In the genomic region with DNA sequence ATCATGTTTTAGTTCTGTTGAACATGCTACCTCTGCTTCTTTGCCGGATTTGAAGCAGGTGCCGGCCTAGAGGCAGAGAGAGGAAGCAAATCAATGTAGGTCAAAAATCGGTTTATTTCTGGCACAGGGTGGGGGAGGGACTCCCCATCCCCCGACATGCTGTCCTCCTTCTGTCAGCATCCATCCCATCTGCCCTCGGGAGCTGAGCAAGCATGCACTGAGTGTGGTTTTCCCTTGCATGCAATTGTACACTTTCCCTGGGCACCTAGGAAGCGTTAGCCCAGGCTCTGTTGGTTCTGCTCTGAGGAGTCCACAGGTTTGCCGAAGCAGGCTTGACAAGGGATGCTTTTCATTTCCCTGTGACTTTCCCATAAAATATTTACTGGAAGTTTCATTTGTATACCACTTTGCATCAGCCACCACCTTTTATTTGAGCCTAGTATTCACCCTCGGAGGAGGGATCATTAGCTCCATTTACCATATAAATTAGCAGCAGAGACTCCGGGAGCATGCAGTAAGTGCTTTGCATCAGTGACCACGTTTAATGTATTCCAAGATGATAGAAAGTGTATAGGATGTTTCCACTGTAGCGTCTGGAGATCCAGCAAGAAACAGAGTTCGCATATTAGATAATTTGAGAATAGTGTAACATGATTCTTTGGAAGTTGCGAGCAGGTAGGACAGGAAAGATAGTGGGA, we compare ENCODE assay signal across 18 mouse cellular contexts. TPM values are rescaled to one million over a fixed set of nuclear protein-coding genes. Genes with fewer than 3 reads are reported as not detected.
DNase-seq lines count a peak whose midpoint lies in the region; ATAC-seq lines count a peak whose summit lies in the region.
"Had no signal": no experiment of that assay in that cellular context is flagged by ENCODE, and none has a peak within 500 bp of the region (broad histone marks: within the 10 kb centered on the region; RNA-seq: fewer than 3 reads in every experiment).

No protein-coding gene starts in this region.

- H3K4me1 ChIP-seq in forebrain, embryonic 13.5 days = peaks cover 8% of the 10 kb centered on the region; the same call in 1 of the 2 replicates
- H3K4me1 ChIP-seq in forebrain, embryonic 11.5 days (replicated peaks; ENCODE audit: control insufficient read depth, insufficient read depth, low read length) = no peaks in the 10 kb centered on the region
- H3K4me1 ChIP-seq in neural tube, embryonic 12.5 days = no peaks in the 10 kb centered on the region
- peaks cover 5% of the 10 kb centered on the region; the same call in 1 of the 2 replicates for H3K4me1 ChIP-seq in neural tube, embryonic 15.5 days
- peaks cover 8% of the 10 kb centered on the region; the same call in 1 of the 2 replicates for H3K4me1 ChIP-seq in hindbrain, embryonic 14.5 days (replicated peaks; ENCODE audit: control insufficient read depth, insufficient read depth, low read length)
- H3K4me1 ChIP-seq in embryonic facial prominence, embryonic 10.5 days = peaks cover 24% of the 10 kb centered on the region
- H3K4me1 ChIP-seq: stomach, embryonic 15.5 days had no signal

- 68% methylated on average over 13 of the region's 13 CpGs for WGBS in forebrain, embryonic 13.5 days
- 74% methylated on average over 13 of the region's 13 CpGs for WGBS in forebrain, embryonic 11.5 days
- 64% methylated on average over 13 of the region's 13 CpGs for WGBS in neural tube, embryonic 12.5 days
- WGBS in neural tube, embryonic 15.5 days = 58% methylated on average over 13 of the region's 13 CpGs
- WGBS in hindbrain, embryonic 14.5 days = 55% methylated on average over 13 of the region's 13 CpGs
- 69% methylated on average over 13 of the region's 13 CpGs for WGBS in embryonic facial prominence, embryonic 10.5 days

- ATAC-seq in forebrain, embryonic 13.5 days = peak; percentile 36; the same call in 1 of the 2 replicates
- no peak for ATAC-seq in forebrain, embryonic 11.5 days (replicated peaks; ENCODE audit: low FRiP score)
- ATAC-seq in neural tube, embryonic 12.5 days (ENCODE audit: low FRiP score, low read depth) = peak; percentile 62
- ATAC-seq in neural tube, embryonic 15.5 days (ENCODE audit: low FRiP score) = no peak; the same call in 1 of the 2 replicates
- peak; percentile 53; the same call in 1 of the 2 replicates for ATAC-seq in hindbrain, embryonic 14.5 days (ENCODE audit: low FRiP score)

- no peak overlapping the region for H3K4me3 ChIP-seq in forebrain, embryonic 13.5 days
- H3K4me3 ChIP-seq in forebrain, embryonic 11.5 days (ENCODE audit: low read depth, low read length) = no peak overlapping the region
- no peak overlapping the region for H3K4me3 ChIP-seq in neural tube, embryonic 12.5 days
- H3K4me3 ChIP-seq in neural tube, embryonic 15.5 days (replicated peaks) = no peak overlapping the region
- no peak overlapping the region for H3K4me3 ChIP-seq in hindbrain, embryonic 14.5 days (replicated peaks; ENCODE audit: low read length)
- no peak overlapping the region for H3K4me3 ChIP-seq in embryonic facial prominence, embryonic 10.5 days
- H3K4me3 ChIP-seq: limb, embryonic 15.5 days; stomach, embryonic 15.5 days had no signal

- no peak overlapping the region for H3K4me2 ChIP-seq in forebrain, embryonic 13.5 days
- H3K4me2 ChIP-seq in forebrain, embryonic 11.5 days (ENCODE audit: low read depth, low read length, severe bottlenecking) = no peak overlapping the region
- no peak overlapping the region for H3K4me2 ChIP-seq in neural tube, embryonic 12.5 days (replicated peaks)
- no peak overlapping the region; the same call in 1 of the 2 replicates for H3K4me2 ChIP-seq in neural tube, embryonic 15.5 days
- no peak overlapping the region for H3K4me2 ChIP-seq in hindbrain, embryonic 14.5 days (replicated peaks)
- H3K4me2 ChIP-seq: limb, embryonic 15.5 days; lung, embryonic 14.5 days; stomach, embryonic 15.5 days had no signal

- DNase-seq in forebrain, embryonic 11.5 days (ENCODE audit: low spot score) = no peak
- no peak for DNase-seq in hindbrain, embryonic 14.5 days (ENCODE audit: low spot score)
- peak; percentile 71 for DNase-seq in retina, embryonic 14.5 days (ENCODE audit: low spot score)
- no peak for DNase-seq in heart, postnatal 25 days (ENCODE audit: low spot score)
- DNase-seq in embryonic facial prominence, embryonic 10.5 days (ENCODE audit: low spot score) = no peak
- DNase-seq: adrenal gland, postnatal 25 days; heart, postnatal 4 days; lung, embryonic 14.5 days; right cerebral cortex, postnatal 4 days; thymus, postnatal 14 days had no signal

- intact Hi-C loops in heart, postnatal 25 days (cut with DNase I) = no loop called here

- no peaks in the 10 kb centered on the region for H3K36me3 ChIP-seq in forebrain, embryonic 13.5 days (ENCODE audit: poor library complexity, severe bottlenecking)
- H3K36me3 ChIP-seq in forebrain, embryonic 11.5 days (ENCODE audit: control insufficient read depth, insufficient read depth, low read length) = no peaks in the 10 kb centered on the region
- H3K36me3 ChIP-seq in neural tube, embryonic 12.5 days = no peaks in the 10 kb centered on the region
- no peaks in the 10 kb centered on the region for H3K36me3 ChIP-seq in neural tube, embryonic 15.5 days
- no peaks in the 10 kb centered on the region for H3K36me3 ChIP-seq in hindbrain, embryonic 14.5 days (replicated peaks; ENCODE audit: control insufficient read depth, insufficient read depth)
- no peaks in the 10 kb centered on the region for H3K36me3 ChIP-seq in embryonic facial prominence, embryonic 10.5 days (replicated peaks)
- H3K36me3 ChIP-seq: limb, embryonic 15.5 days; stomach, embryonic 15.5 days had no signal

- H3K9ac ChIP-seq in forebrain, embryonic 13.5 days = no peak overlapping the region
- no peak overlapping the region for H3K9ac ChIP-seq in forebrain, embryonic 11.5 days (ENCODE audit: low read length)
- no peak overlapping the region for H3K9ac ChIP-seq in neural tube, embryonic 12.5 days
- no peak overlapping the region for H3K9ac ChIP-seq in neural tube, embryonic 15.5 days (replicated peaks)
- H3K9ac ChIP-seq in hindbrain, embryonic 14.5 days = no peak overlapping the region
- H3K9ac ChIP-seq: limb, embryonic 15.5 days; lung, embryonic 14.5 days; stomach, embryonic 15.5 days had no signal

- H3K9me3 ChIP-seq in forebrain, embryonic 13.5 days (replicated peaks) = no peaks in the 10 kb centered on the region
- H3K9me3 ChIP-seq in forebrain, embryonic 11.5 days (ENCODE audit: control insufficient read depth, low read length) = no peaks in the 10 kb centered on the region
- no peaks in the 10 kb centered on the region for H3K9me3 ChIP-seq in neural tube, embryonic 12.5 days
- H3K9me3 ChIP-seq in neural tube, embryonic 15.5 days (replicated peaks) = no peaks in the 10 kb centered on the region
- H3K9me3 ChIP-seq in hindbrain, embryonic 14.5 days (ENCODE audit: control insufficient read depth, low read length) = no peaks in the 10 kb centered on the region
- H3K9me3 ChIP-seq in embryonic facial prominence, embryonic 10.5 days = no peaks in the 10 kb centered on the region
- H3K9me3 ChIP-seq: limb, embryonic 15.5 days; stomach, embryonic 15.5 days had no signal

- no peak overlapping the region for H3K27ac ChIP-seq in forebrain, embryonic 13.5 days
- no peak overlapping the region for H3K27ac ChIP-seq in forebrain, embryonic 11.5 days (ENCODE audit: low read depth, low read length)
- no peak overlapping the region for H3K27ac ChIP-seq in neural tube, embryonic 12.5 days
- no peak overlapping the region for H3K27ac ChIP-seq in neural tube, embryonic 15.5 days (replicated peaks)
- no peak overlapping the region for H3K27ac ChIP-seq in hindbrain, embryonic 14.5 days
- H3K27ac ChIP-seq in embryonic facial prominence, embryonic 10.5 days (replicated peaks) = no peak overlapping the region
- H3K27ac ChIP-seq: limb, embryonic 15.5 days; stomach, embryonic 15.5 days had no signal

- no peaks in the 10 kb centered on the region for H3K27me3 ChIP-seq in forebrain, embryonic 13.5 days
- H3K27me3 ChIP-seq in forebrain, embryonic 11.5 days (ENCODE audit: control insufficient read depth, insufficient read depth, low read length) = no peaks in the 10 kb centered on the region
- no peaks in the 10 kb centered on the region for H3K27me3 ChIP-seq in neural tube, embryonic 12.5 days (replicated peaks)
- H3K27me3 ChIP-seq in neural tube, embryonic 15.5 days (replicated peaks) = no peaks in the 10 kb centered on the region
- no peaks in the 10 kb centered on the region for H3K27me3 ChIP-seq in hindbrain, embryonic 14.5 days (ENCODE audit: control insufficient read depth, insufficient read depth, low read length)
- no peaks in the 10 kb centered on the region for H3K27me3 ChIP-seq in embryonic facial prominence, embryonic 10.5 days (replicated peaks; ENCODE audit: low read depth, poor library complexity, severe bottlenecking)
- H3K27me3 ChIP-seq: limb, embryonic 15.5 days; stomach, embryonic 15.5 days had no signal

RNA-seq across cellular contexts. Expression of a gene that starts 14.2 kb away (rescaled TPM):
- 0.22 TPM in 1 of 2 replicates, not detected in the other for polyA plus RNA-seq in forebrain, embryonic 13.5 days (2015; fragmentation: Nextera tagmentation; extraction: Ambion mirVana)
- polyA plus RNA-seq in forebrain, embryonic 11.5 days (2014; fragmentation: Nextera tagmentation; extraction: Ambion mirVana) = 0.16 and 0.25 TPM in 2 replicates
- polyA plus RNA-seq in neural tube, embryonic 12.5 days (2016; fragmentation: Nextera tagmentation; extraction: Ambion mirVana) = not detected in 2 replicates
- polyA plus RNA-seq in neural tube, embryonic 15.5 days (2015; fragmentation: Nextera tagmentation; extraction: Ambion mirVana) = 0.17 and 0.86 TPM in 2 replicates
- 0.19 TPM in 1 of 2 replicates, not detected in the other for polyA plus RNA-seq in hindbrain, embryonic 14.5 days (2014; fragmentation: Nextera tagmentation; extraction: Ambion mirVana)
- not detected for total RNA-seq in heart, postnatal 25 days (2021)
- 0.14 and 0.45 TPM in 2 replicates for polyA plus RNA-seq in embryonic facial prominence, embryonic 10.5 days (2016; fragmentation: Nextera tagmentation; extraction: Ambion mirVana)
- total RNA-seq: adrenal gland, postnatal 25 days; heart, postnatal 4 days; left cerebral cortex, adult 18-20 months; neutrophil, adult 5-6 weeks had no signal
- polyA plus RNA-seq: kidney, embryonic 16.5 days; lung, embryonic 14.5 days had no signal

Comparison
In these comparisons a context has a peak if more than half of its experiments do, and no peak if none do; other contexts are left out.
1. ATAC-seq: peak in forebrain, embryonic 13.5 days (single experiment), neural tube, embryonic 12.5 days (single experiment) and hindbrain, embryonic 14.5 days (single experiment); none in forebrain, embryonic 11.5 days (single experiment) and neural tube, embryonic 15.5 days (single experiment).